Mouse (Mus musculus) 3T3-L1 (cell line): Measurements from ENCODE around the gene Asb12.
"Not testable (repeated sequence)": the region's sequence is repeated elsewhere in the genome, so short reads cannot be mapped to it uniquely, and the experiment has no call there.

Source experiments
- DNase-seq: peaks from one replicate; pipeline ENCODE4 v3.0.0-alpha.2; 2015; ENCODE audit warnings: low read depth, low spot score

The Asb12 gene

GRCm38 (mm10) chrX:95557887-95558286 is at the start of gene Asb12, which contains the start of gene Pfn5:
Asb12 (minus strand) TSS chrX:95557987.
Pfn5 (plus strand) TSS chrX:95558104.
- no peak for DNase-seq

GRCm38 (mm10) chrX:95600609-95601008 is 42.8 kb upstream of the Asb12 start:
- DNase-seq, result no peak

- no peak for DNase-seq
Measured at GRCm38 (mm10) chrX:95554321-95554720, 3.5 kb downstream of the Asb12 start.

GRCm38 (mm10) chrX:95535493-95535892 is 22.3 kb downstream of the Asb12 start:
- not testable (repeated sequence) for DNase-seq

GRCm38 (mm10) chrX:95525166-95525565 is 32.6 kb downstream of the Asb12 start:
- no peak for DNase-seq

GRCm38 (mm10) chrX:95523883-95524282 is 33.9 kb downstream of the Asb12 start:
- DNase-seq, result no peak

GRCm38 (mm10) chrX:95457166-95457565 is 100.6 kb downstream of the Asb12 start:
- peak; percentile 3 for DNase-seq

GRCm38 (mm10) chrX:95445866-95446265 is 111.9 kb downstream of the Asb12 start:
- peak; percentile 3 for DNase-seq

- no peak for DNase-seq
Measured at GRCm38 (mm10) chrX:95445141-95445540, 112.6 kb downstream of the Asb12 start.

GRCm38 (mm10) chrX:95444776-95445111 is 113.0 kb downstream of the Asb12 start, which contains the start of gene Amer1:
Amer1 (minus strand) TSS chrX:95444872.
- DNase-seq, result peak; percentile 93

- DNase-seq, result peak; percentile 66
Measured at GRCm38 (mm10) chrX:95443898-95444775, 113.7 kb downstream of the Asb12 start.

GRCm38 (mm10) chrX:95443390-95443789 is 114.4 kb downstream of the Asb12 start:
- peak; percentile 17 for DNase-seq

GRCm38 (mm10) chrX:95442261-95442660 is 115.5 kb downstream of the Asb12 start:
- peak; percentile 74 for DNase-seq

- peak; percentile 19 for DNase-seq
Measured at GRCm38 (mm10) chrX:95441290-95441689, 116.5 kb downstream of the Asb12 start.

- no peak for DNase-seq
Measured at GRCm38 (mm10) chrX:95438491-95438890, 119.3 kb downstream of the Asb12 start.

GRCm38 (mm10) chrX:95437236-95437635 is 120.6 kb downstream of the Asb12 start:
- DNase-seq, result peak; percentile 1
